Mouse (Mus musculus) T-helper 17 cell (primary cell): ENCODE measurements around the gene Eef1akmt4.

ENCODE experiments used
- in situ Hi-C, 2 experiments: fragments of 300-600 bp; cut with MboI, MseI; formaldehyde crosslinking; loops; 1 replicate in 1 of 2; 2 replicates in 1 of 2; pipeline ENCODE4 v1.15.1; 2025; ENCODE audit warnings: high pct_unique_total_duplicates in 2 of 2

The Eef1akmt4 gene

DNA sequence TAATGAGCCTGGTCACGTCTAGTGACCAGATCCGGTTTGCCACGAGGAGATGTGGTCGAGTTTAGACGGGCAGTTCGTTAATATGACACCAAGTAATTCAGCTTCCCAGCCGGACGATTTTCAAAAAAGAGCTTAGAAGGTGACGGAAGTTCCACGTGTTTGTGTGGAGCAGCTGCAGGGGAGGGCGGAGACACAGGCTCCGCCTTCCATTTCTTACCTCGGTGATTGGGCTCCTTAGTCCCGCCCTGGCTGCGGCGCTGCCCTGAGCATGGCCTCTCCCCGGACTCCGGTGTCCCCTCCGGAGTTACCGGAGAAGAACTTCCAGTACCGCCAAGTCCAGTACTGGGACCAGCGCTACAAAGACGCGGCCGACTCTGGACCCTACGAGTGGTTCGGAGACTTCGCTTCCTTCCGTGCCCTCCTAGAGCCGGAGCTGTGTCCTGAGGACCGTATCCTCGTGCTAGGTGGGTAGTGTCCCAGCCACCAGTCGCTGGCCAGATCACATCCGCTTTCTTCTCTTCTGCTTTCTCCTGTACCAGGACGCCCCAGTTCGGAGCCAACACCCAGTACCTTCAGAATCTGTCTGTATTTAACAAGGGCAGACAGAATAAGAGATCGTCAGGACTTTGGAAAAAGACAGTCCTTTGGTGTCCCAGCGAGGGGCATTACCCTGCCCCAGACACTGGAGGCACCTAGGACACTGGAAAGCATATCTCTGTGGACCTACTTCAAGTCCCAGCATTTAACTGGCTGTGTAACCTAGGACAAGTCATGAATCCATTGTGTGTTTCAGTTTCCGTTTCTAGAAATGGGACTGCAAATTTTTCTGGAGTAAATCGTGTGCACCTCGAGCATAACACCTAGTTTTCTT is at the start of gene Eef1akmt4, which contains the start of the genes Gm49333 and Alg3:
Eef1akmt4 (plus strand) TSS at position 237 of the 871 bp plus-strand sequence.
Gm49333 (plus strand) TSS at position 254 of the 871 bp plus-strand sequence.
Alg3 (minus strand) TSS at position 379 of the 871 bp plus-strand sequence.
- in situ Hi-C loops, result loop anchor here in 1 of 2 experiments (5.0 kb wide), 2 partner anchors 61 to 726 kb away; no protein-coding TSS in a partner anchor

DNA sequence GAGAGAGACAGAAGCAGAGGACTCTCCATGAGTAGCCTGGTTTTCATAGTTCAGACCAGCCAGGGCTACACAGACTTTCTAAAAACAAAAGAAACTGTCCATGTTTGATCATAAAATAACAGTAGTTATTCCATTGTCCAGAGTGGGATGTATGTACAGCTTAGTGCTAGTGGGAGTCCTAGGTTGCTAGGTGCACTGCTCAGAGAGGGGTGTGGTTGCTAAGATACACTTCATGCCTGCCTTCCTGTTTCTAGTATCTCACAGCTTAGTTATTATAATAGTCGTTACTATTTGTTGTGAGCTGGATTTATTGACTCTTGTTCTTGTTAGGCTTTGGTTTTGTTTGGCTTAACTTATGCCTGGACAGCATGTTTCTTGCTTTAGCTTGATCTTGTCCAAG is 46.3 kb upstream of the Eef1akmt4 start:
- in situ Hi-C loops, result loop anchor here in 1 of 2 experiments (10.0 kb wide), 1 partner anchor 500 kb away; no protein-coding TSS in a partner anchor

DNA sequence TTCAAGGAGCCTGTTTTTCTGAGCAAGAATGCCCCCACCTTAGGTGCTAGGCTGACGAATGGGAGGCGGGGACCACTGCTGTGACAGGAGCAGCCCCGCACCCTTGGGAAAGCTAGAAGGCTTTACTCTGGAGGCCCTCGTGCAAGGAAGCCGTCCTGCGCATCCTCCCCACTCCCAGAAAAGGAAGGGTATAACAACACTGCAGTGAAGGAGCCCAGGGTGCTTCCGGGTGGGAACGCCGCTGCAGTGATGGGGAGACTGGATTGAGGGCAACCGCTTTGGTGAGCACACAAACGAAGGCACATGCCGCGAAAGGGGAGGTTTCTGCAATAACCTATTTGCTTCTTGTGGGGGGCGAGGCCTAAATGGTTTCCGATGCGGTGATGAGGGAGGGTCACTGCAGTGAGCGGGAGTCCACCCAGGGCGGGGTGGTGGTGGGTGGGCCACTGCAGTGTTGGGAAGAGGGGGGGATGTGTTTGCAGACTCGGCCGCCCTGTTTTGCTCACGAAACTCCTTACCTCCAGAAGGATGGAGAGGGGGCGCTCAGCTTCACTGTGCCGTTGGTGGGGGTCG is 21.9 kb upstream of the Eef1akmt4 start, which contains the start of gene Vwa5b2:
Vwa5b2 (plus strand) TSS at position 106 of the 573 bp plus-strand sequence.
- in situ Hi-C loops, result no loop called here

DNA sequence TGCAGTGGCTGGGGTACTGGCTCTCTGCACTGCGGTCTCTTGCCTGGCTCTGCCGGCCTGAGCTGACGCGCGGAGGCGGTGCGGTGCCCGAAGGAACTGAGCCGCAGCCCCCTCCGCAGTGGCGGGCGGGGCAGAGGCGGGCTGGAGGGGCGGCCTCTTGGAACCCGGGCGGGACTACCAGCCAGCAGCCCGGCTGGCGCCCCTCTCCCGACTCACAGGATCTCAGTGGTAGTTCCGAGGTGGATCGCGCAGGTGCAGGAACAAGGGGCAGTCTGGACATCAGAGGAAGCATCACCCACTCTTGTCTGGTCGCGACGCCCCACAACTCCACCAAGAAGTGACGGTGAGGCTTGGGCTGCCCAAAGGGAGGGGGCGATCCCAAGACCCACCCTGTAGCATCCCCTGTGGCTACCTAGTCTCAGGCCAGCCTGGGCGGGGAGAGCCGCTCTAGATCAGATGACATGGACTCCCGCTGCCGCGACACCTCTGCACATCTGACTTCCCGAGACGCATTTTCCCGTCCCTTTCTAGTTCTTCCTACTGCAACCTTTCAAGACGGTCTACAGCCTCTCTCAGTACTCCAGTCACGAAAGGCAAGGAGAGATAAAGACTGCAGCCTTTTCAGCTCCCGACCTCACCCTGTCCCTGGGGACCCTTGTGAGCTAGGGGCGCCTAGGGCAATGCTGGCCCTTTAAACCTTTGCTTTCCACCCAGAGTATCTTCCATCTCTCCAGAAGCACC is 21.3 kb upstream of the Eef1akmt4 start:
- in situ Hi-C loops, result no loop called here

DNA sequence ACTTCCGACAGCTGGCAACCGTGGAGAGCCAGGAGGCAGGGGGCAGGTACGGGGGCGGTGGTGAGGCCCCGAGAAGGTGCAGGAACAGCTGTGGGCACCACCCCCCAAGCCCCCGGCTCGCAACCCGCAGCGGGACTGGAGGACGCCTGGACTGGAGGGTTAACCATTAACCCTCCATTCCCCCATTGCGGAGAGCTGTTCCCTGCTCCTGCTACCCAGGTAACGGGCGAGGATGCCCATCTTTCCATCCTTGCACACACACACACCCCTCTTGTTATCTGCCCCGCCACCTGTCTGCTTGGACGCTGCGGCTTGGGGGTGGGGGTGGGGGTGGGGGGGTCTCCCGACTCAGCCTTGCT is 20.7 kb upstream of the Eef1akmt4 start:
- in situ Hi-C loops, result no loop called here

DNA sequence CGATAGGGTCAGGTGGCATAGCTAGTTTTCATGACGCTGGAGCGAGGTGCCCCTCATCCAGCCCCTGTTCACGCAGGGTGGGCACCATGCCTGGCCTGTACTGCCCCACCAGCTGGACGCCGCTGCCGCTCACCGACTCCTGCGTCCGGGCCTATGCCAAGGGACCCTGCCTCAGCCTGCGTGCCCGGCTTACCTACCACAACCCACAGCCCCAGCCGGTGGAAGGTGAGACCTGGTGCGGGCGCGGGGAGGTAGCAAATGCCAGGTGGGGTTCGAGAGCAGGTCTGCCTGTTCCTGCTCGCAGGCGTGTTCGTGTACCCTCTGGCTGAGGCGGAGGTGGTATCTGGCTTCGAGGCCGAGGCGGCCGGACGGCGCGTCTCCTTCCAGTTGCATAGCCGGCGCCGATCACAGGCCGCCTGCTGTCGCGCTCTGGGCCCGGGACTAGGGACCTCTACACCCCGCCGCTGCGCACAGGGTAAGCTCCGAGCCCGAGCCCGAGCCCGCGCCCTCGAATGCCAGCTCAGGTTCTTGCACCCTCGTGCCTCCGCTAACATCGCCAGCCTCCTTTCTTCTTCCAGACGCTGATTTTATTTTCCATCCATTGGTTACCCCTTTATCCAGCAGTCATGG is 20.2 kb upstream of the Eef1akmt4 start:
- in situ Hi-C loops, result no loop called here

DNA sequence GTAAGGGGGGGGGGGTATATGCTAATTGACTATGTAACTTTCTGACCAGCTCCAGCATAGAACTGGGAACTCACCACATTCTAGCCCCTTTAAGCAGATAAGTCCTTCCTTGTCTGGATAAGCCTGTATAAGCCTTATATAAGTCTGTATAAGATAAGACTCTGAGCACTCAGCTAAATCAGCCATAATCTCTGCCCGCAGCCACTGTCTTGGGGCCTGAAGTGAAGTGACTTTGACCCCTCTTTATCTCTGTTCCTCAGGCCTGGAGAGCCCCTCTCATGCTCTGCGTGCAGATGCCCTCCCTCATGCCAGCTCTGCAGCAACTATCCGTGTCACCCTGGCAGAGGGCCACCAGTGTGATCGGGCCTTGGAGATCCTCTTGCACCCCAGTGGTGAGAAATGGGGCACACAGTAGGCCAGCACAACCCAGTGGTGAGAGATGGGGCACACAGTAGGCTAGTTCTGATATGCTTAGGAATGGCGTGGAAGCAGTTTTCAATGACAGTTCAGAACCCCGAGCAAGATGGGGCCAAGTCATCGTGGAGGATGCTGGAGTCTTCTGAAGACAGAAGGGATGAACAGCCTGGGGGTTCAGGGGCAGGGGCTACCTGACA is 16.2 kb upstream of the Eef1akmt4 start:
- in situ Hi-C loops, result no loop called here

DNA sequence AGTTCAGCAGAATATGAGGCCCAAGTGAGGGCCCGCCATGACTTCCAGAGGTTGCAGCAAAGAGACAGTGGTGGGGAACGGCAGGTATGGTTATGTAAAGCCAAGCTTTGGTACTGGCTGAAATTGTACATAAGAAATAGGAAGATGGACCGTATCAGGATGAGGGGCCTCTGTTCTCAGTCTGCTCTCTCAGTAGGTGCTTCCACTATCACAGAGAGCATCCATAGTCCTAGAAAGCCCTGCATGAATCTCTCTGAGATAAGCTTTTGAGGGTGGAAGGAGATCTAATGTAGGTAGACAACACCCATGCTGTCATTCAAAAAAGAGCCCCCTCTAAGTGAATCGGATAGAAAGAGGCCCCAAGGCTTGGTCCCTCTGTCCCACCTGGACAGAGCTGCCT is 15.7 kb upstream of the Eef1akmt4 start:
- in situ Hi-C loops, result no loop called here

DNA sequence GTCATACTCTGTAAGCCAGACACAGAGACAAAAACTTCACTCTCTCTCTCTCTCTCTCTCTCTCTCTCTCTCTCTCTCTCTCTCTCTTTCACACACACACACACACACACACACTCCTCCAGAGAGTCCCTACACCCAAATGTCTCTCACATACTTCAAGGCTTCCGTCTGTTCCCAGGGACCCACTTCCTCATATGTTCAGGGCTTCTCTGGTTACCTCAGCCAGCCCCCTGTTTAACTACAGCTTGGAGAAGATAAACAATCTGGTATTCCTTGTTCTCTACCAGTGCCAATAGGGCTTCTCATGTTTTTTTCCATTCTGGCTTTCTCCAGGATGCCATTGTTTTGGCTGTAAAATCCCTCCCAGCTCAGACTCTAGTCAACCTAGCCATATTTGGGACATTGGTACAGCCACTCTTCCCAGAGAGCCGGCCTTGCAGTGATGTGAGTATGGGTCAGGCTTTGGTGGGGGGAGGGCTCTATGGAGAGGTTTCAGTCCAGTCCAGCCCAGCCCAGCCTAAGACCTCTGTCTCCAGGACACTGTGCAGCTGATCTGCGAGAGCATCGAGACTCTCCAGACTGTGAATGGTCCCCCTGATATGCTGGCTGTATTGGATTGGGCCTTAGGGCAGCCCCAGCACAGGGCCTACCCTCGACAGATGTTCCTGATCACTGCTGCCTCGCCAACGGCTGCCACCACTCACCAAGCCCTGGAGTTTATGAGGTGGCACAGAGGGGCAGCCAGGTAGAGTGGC is 14.5 kb upstream of the Eef1akmt4 start:
- in situ Hi-C loops, result no loop called here

DNA sequence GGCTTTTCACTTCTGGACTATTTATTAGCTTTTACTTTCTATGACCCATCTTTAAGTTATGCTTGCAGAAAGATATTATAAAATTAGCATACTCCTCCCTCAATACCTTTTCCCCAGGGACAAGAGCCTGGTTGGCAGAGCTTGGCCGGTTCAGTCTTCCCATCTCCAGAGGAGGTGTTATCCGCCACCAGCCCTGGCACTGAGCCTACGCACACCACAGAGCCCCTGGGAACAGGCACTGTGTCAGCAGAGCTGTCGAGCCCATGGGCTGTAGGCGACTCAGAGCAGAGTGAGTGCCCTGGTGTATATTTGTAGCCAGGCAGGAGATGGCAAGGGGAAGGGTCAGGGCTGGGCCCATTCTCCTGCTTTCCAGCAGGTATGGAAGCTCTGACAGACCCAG is 10.9 kb upstream of the Eef1akmt4 start:
- in situ Hi-C loops, result loop anchor here (5.0 kb wide), 2 partner anchors 38 to 93 kb away; no protein-coding TSS in a partner anchor

DNA sequence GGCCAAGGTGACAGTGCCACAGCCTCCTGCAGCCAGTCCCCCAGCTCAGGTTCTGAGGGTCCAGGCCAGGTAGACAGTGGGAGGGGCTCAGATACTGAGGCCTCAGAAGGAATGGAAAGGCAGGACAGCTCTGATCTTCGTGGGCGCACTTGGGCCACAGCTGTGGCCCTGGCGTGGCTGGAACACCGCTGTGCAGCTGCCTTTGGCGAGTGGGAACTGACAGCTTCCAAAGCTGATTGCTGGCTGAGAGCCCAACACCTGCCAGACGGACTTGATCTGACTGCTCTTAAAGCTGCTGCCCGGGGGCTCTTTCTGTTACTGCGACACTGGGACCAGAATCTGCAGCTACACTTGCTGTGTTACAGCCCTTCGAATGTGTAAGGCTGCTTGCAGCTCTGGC is 6.7 kb upstream of the Eef1akmt4 start:
- in situ Hi-C loops, result loop anchor here (5.0 kb wide), 3 partner anchors 42 to 97 kb away; partner anchors contain the start of gene Abcf3 (in 1 of the 2)

DNA sequence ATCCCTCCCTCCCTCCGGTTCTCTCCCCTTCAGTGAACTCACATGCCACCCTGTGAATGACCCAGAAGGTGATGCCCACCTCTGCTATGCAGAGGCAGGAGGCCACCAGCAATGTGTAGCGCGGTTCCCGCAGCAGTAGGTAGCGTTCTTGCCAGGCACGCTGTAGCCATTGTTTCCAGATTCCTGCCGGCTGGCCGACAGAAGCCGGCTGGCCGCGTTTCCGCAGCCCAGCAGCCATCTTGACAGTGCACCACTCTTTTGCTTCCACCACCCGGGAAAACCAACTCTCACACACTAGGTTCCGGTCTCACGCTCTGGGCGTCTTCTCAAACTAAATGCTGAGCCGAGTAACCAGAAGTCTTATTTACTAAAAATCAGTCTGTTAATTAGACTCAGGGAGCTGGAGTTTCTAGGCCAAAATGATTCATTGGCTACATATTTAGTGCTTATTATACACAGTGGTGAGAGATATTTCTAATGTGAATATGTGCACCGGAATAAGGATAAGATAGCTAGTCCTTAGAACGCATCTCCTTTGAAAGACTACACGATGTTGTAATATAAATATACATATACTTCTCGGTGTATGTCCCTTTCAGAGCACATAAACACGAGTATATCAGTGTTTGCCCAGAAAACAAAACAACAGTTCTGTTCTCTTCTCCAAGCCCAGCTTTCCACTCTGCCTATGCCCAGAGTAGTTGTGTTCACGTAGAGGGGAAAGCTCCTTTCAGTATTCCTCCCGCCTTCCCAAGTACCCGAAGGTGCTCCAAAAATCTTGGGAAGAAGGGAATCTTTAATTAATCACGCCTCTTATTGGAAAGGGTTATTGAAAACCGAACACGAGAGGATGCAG is 664 bp upstream of the Eef1akmt4 start:
- in situ Hi-C loops, result loop anchor here in 1 of 2 experiments (5.0 kb wide), 2 partner anchors 62 to 727 kb away; no protein-coding TSS in a partner anchor

DNA sequence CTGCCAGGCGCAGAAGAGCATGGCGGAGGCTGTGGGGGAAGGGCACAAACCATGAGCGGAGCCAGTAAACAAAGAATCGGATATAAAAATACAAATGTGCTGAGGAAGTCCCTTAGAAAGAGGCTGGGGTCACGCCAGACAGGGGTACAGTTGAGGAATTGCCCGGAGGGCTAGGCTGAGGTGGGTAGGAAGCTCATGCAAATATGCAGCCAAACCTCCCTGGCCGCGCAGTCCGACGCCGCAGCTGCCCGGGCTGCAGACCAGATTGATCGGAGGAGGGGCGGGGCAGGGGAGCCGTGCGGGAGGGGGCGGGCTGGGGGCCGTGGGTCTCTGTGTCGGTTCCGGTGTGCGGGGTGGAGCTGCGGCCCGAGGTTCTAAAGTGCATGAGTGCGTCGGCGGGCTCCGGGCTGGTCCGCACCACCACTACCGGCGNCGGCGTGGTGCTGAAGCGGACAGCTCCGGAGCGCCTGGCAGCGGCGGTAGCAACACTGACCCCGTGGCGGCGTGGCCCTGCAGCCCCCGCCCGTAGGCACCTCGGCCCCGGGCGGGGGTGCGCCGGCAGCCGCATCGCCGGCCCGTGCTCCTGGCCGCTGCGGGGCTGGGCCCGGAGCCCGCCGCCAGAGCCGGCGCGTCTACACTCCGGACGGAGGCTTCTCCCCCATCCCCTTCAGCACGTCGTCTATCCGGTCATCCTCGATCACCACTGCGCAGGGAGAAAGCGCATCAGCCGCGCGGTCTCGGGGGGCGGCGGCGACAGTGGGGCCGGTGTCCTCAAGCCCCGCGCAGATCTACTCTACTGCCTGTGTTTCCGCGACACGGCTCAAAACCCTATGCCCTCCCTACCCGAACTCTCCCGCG is 8.4 kb downstream of the Eef1akmt4 start:
- in situ Hi-C loops, result loop anchor here in 1 of 2 experiments (5.0 kb wide), 2 partner anchors 33 to 98 kb away; partner anchors contain the start of genes Clcn2, Polr2h and Psmd2

DNA sequence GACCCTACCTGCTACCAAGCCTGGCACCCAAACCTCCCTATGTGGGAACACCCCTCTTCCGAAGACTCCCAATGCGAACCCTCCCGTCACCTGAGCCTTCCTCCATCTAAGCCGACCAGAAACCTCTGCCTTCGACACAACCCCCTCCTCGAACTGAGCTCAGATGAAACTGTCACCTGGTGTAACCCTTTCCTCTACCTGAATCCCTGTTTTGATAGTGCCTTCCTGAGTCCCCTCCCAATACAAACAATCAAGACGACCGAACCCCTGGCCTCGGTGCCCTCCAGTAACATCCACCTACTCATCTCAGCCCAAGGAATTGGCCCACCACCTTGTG is 9.0 kb downstream of the Eef1akmt4 start:
- in situ Hi-C loops, result no loop called here

DNA sequence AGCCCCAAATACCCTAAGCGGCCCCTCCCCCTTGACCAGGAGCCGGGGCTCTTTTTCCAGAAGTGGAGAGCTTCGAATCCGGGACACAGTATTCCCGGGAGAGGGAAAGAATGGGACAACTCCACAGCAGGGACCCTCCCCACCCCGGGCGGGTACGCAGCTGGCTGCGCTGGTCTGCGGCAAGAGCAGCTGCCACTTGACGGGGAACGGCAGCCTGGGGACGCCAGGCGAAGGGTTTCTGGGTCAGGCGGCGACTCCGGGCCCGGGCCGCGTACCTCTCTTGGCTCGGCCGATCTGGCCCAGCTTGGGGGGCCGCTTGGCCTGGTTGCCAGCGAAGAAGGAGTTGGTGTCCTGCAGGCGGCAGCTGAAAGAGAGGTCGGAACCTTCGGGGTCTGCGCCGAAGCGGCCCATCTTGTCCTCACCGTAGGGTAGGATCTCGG is 9.4 kb downstream of the Eef1akmt4 start:
- in situ Hi-C loops, result no loop called here

DNA sequence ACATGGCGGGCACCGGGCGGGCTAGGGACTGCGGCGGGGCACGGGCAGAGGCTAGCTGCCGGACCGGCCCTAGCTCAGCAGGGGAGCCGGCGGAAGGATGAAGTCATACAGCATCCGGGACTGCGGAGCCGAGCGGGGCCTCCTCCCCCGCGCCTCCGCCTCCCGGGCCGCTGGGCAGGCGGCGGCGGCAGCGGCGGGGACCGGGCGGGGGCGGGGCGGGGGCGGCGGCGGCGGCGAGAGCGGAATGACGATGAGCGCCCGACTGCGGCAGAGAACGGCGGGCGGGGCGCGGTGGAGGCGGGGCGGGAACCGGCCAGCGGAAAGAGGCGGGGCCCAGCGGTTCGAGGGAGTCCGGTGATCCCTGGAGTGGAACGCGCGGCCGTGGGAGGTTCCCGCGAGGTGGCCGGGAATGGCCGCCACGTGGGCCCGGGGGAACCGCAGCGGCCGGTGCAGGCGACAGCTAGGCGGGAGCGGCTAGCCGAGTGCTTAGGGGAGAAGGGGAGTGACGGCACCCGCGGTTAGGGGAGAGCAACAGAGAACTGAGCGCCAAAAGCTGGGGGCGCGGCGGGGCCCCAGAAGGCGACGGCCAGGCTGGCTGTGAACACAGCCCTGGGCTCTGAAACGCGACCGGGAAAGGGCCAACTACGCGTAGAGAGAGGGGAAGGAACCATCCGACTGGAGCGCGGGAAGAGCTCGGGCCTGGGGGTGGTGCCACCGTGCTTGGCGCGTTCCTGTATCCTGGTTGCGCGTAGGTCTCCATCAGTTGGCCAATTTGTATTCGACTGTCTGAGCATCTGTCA is 10.0 kb downstream of the Eef1akmt4 start, which contains the start of gene Camk2n2:
Camk2n2 (minus strand) TSS at position 97 of the 800 bp plus-strand sequence.
- in situ Hi-C loops, result no loop called here
